Mouse (Mus musculus) liver, embryonic 14.5 days (tissue): Measurements from ENCODE around the gene Rpl41. TPM values are rescaled to one million over a fixed set of nuclear protein-coding genes. Genes with fewer than 3 reads are reported as not detected.
"Not testable (repeated sequence)": the region's sequence is repeated elsewhere in the genome, so short reads cannot be mapped to it uniquely, and the experiment has no call there.

Experiments
- ATAC-seq: fragments of 200-750 bp; cut with Nextera tagmentation; 2 replicates; pipeline ENCODE4 v1.8.0; 2017; ENCODE audit warnings: moderate number of reproducible peaks, mild to moderate bottlenecking, moderate library complexity; ENCODE audit not compliant: insufficient read depth
- DNase-seq, 3 experiments: peaks; one replicate each; pipeline ENCODE4 v3.0.0-alpha.2; 2012 to 2013; ENCODE audit warnings: low read depth in 3 of 3, low spot score in 3 of 3
- H3K27ac ChIP-seq: fragments of 300-500 bp; sonication (generic); 2 replicates; pipeline ENCODE4 v1.5.1; 2014; ENCODE audit warnings: moderate library complexity, mild to moderate bottlenecking, control low read depth, inconsistent platforms
- H3K27me3 ChIP-seq: fragments of 300-500 bp; sonication (generic); 2 replicates; pipeline ENCODE4 v1.6.1; 2014; ENCODE audit warnings: mild to moderate bottlenecking, low read length, moderate library complexity; ENCODE audit not compliant: control insufficient read depth, insufficient read depth
- H3K36me3 ChIP-seq: fragments of 300-500 bp; sonication (generic); replicated peaks from 2 replicates; pipeline ENCODE4 v1.6.1; 2014; ENCODE audit warnings: low read depth; ENCODE audit not compliant: control insufficient read depth, insufficient read depth
- H3K4me1 ChIP-seq, 2 experiments: fragments of 200-500 bp in 1 of 2; fragments of 300-500 bp in 1 of 2; sonication (generic) in 1 of 2; replicated peaks; 2 replicates each; pipeline ENCODE4 v1.6.1; 2012 to 2014; ENCODE audit warnings: antibody characterized with exemption in 1 of 2, inconsistent platforms in 1 of 2, low read length in 1 of 2; ENCODE audit not compliant: control insufficient read depth in 2 of 2, insufficient read depth in 2 of 2
- H3K4me2 ChIP-seq: fragments of 300-500 bp; sonication (generic); 2 replicates; pipeline ENCODE4 v1.6.1; 2014; ENCODE audit warnings: low read depth, mild to moderate bottlenecking, control low read depth, moderate library complexity
- H3K4me3 ChIP-seq, 2 experiments: fragments of 200-500 bp in 1 of 2; fragments of 300-500 bp in 1 of 2; sonication (generic) in 1 of 2; 2 replicates each; pipeline ENCODE4 v1.5.1; 2012 to 2014; ENCODE audit warnings: low read depth in 2 of 2, low read length in 2 of 2, mild to moderate bottlenecking in 2 of 2, control low read depth in 1 of 2, inconsistent platforms in 1 of 2, moderate library complexity in 1 of 2; ENCODE audit not compliant: insufficient read depth in 1 of 2
- H3K9ac ChIP-seq: fragments of 300-500 bp; sonication (generic); replicated peaks from 2 replicates; pipeline ENCODE4 v1.6.1; 2014; ENCODE audit warnings: mild to moderate bottlenecking, control low read depth, moderate library complexity
- H3K9me3 ChIP-seq: fragments of 300-500 bp; sonication (generic); 2 replicates; pipeline ENCODE4 v1.6.1; 2016; ENCODE audit warnings: low read length, mixed read lengths; ENCODE audit not compliant: control insufficient read depth
- CTCF ChIP-seq: IDR thresholded peaks from 2 replicates; pipeline ENCODE4 v1.5.1; 2016; ENCODE audit warnings: antibody characterized with exemption, low read depth, control low read depth
- EP300 ChIP-seq: IDR thresholded peaks from 2 replicates; pipeline ENCODE4 v1.6.1; 2016; ENCODE audit warnings: antibody characterized with exemption, low read depth
- WGBS: fragments of 180-500 bp; shearing (Covaris S2); extraction: QIAGEN DNeasy Blood & Tissue Kit; methylation state at CpG from one replicate; pipeline ENCODE4 v1.1.7; 2014; ENCODE audit not compliant: insufficient replicate concordance; 5-methylcytosine and 5-hydroxymethylcytosine counted together
- polyA plus RNA-seq, 2 experiments: library from polyadenylated mRNA; depleted of rRNA in 1 of 2; stranded (reverse) in 1 of 2; unstranded in 1 of 2; fragments of >200 nt; fragmentation: Nextera tagmentation in 1 of 2; extraction: Ambion mirVana in 1 of 2; gene quantifications; 2 replicates each; pipeline versions ENCODE4 v1.2.1 to v1.2.3; 2012 to 2014

The Rpl41 gene
- polyA plus RNA-seq, 2 experiments, result 2,546 to 3,454 TPM

DNA sequence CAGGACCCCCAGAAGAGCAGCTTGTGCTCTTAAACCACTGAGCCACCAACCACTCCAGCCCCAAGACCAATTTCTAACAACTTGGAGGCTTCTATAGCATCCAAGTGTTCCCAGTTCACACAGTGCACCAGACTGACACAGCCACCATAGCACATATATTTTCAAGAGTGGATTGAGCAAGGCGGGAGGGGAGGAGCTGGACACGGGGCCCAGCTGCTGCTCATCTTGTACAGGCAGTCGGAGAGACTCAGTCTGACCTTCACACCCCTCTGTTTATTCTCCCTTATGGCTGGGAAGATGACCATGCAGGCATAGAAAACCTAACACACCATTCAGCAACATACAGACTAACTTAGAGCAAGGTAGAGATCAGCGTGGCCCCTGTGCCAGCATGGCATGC is 39.3 kb downstream of the Rpl41 start:
- Histone ChIP-seq H3K36me3 (no peaks in the 10 kb centered on the region; the same call in 1 of the 2 replicates), H3K4me2 (no peak overlapping the region), H3K4me3 (no peak overlapping the region), H3K27me3 (no peaks in the 10 kb centered on the region), H3K9ac (no peak overlapping the region), H3K27ac (no peak overlapping the region), H3K9me3 (no peaks in the 10 kb centered on the region), H3K4me1 (peaks cover 7 to 13% of the 10 kb centered on the region in 2 experiments)
- 78% methylated on average over 4 of the region's 4 CpGs for WGBS
- TF ChIP-seq CTCF (no peak), EP300 (no peak)
- no peak for DNase-seq
- ATAC-seq, result no peak

DNA sequence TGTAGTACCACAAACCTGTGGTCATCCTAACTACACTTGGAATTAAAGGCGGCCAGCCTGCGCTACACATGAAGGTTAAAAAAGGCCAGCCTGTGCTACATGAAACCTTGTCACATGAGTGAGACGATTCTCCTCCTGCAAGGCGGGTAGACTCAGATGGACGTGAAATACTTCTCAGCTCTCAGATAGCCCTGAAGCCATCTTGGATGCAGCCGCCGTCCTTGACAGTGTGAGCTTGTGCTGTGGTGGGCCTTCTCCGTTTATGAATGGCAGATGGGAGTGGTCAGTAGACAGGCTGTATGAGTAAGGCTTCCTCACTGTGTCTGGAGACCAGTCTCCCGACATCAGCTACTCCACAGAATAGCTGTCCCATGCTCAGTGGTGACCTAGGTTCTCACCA is 39.9 kb downstream of the Rpl41 start:
- Histone ChIP-seq H3K9ac (no peak overlapping the region), H3K4me2 (no peak overlapping the region), H3K4me3 (no peak overlapping the region), H3K36me3 (no peaks in the 10 kb centered on the region; the same call in 1 of the 2 replicates), H3K27me3 (no peaks in the 10 kb centered on the region), H3K27ac (no peak overlapping the region), H3K4me1 (peaks cover 12 to 19% of the 10 kb centered on the region in 2 experiments), H3K9me3 (no peaks in the 10 kb centered on the region)
- TF ChIP-seq CTCF (no peak), EP300 (no peak)
- no peak for ATAC-seq
- no peak for DNase-seq
- WGBS, result 75% methylated on average over 9 of the region's 9 CpGs

DNA sequence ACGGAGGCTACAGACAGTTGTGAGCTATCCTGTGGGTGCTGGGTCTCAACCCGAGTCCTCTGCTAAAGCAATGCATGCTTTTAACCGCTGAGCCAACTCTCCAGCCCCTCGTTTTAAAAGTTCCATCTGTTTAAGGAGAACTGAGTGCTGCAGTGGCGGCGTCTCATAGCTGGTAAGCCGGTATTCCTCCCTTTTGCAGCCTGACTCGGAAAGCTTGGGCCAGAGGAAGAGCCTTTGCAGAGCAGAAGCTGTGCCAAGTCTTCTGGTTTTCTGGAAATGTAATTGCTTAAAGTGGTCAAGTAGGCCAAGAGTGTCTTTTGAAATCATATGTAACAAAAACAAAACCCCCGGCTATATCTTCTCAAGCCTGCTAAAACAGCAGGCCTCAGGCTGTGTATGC is 40.8 kb downstream of the Rpl41 start:
- no peaks in the 10 kb centered on the region for H3K27me3 ChIP-seq
- WGBS, result 75% methylated on average over 9 of the region's 9 CpGs
- peaks cover 12 to 23% of the 10 kb centered on the region in 2 experiments for H3K4me1 ChIP-seq
- H3K9ac ChIP-seq, result no peak overlapping the region
- DNase-seq, result no peak
- no peak overlapping the region for H3K4me3 ChIP-seq
- no peaks in the 10 kb centered on the region for H3K9me3 ChIP-seq
- ATAC-seq, result no peak
- H3K36me3 ChIP-seq, result no peaks in the 10 kb centered on the region; the same call in 1 of the 2 replicates
- no peak overlapping the region for H3K27ac ChIP-seq
- no peak for TF ChIP-seq CTCF
- H3K4me2 ChIP-seq, result no peak overlapping the region

DNA sequence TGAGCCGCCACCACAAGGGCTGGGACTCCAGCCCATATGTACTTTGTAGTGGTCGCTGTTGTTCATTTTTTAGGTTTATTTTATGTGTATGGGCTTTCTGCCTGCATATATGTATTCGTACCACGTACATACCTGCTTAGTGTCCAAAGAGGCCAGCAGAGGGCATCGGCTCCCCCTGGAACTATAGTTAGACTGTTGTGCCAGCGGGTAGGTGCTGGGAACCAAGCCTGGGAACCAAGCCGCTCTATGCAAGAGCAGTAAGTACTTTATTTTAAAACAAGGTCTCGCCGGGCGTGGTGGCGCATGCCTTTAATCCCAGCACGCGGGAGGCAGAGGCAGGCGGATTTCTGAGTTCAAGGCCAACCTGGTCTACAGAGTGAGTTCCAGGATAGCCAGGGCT is 43.1 kb downstream of the Rpl41 start:
- DNase-seq (no peak), ATAC-seq (no peak)
- TF ChIP-seq EP300, result no peak
- peak; percentile 38; the same call in 1 of the 2 replicates for TF ChIP-seq CTCF

DNA sequence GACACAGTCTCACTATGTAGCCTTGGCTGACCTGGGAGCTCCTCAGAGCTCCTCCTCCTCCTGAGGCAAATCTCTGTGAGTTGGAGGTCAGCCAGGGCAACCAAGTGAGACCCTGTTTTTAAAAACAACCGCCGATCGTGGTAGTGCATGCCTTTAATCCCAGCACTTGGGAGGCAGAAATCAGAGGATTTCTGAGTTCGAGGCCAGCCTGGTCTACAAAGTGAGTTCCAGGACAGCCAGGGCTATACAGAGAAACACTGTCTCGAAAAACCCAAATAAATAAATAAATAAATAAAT is 43.8 kb downstream of the Rpl41 start:
- H3K4me1 ChIP-seq, result peaks cover 10 to 14% of the 10 kb centered on the region in 2 experiments
- DNase-seq, H3K27me3 ChIP-seq, H3K36me3 ChIP-seq, H3K4me3 ChIP-seq, H3K9ac ChIP-seq, H3K9me3 ChIP-seq, H3K4me2 ChIP-seq, ATAC-seq, H3K27ac ChIP-seq: not testable (repeated sequence)
- 74% methylated on average over 5 of the region's 5 CpGs for WGBS

More for the DNA sequence above, 43.1 kb downstream of the Rpl41 start:
- Histone ChIP-seq H3K36me3 (no peaks in the 10 kb centered on the region), H3K27ac (no peak overlapping the region), H3K4me2 (no peak overlapping the region), H3K9me3 (no peaks in the 10 kb centered on the region), H3K4me1 (peaks cover 10 to 18% of the 10 kb centered on the region in 2 experiments), H3K9ac (no peak overlapping the region), H3K27me3 (no peaks in the 10 kb centered on the region), H3K4me3 (no peak overlapping the region)
- WGBS, result 90% methylated on average over 14 of the region's 14 CpGs
